Mouse (Mus musculus) midbrain, embryonic 15.5 days (tissue): ENCODE data around the gene Apaf1. TPM values are rescaled to one million over a fixed set of nuclear protein-coding genes. Genes with fewer than 3 reads are reported as not detected.

Experiments
- ATAC-seq: fragments of 200-750 bp; cut with Nextera tagmentation; replicated peaks from 2 replicates; pipeline ENCODE4 v1.8.0; 2017; ENCODE audit warnings: moderate TSS enrichment
- H3K27ac ChIP-seq: fragments of 300-500 bp; sonication (generic); 2 replicates; pipeline ENCODE4 v1.5.1; 2015; ENCODE audit warnings: mild to moderate bottlenecking, inconsistent platforms
- H3K27me3 ChIP-seq: fragments of 300-500 bp; sonication (generic); replicated peaks from 2 replicates; pipeline ENCODE4 v1.6.1; 2015; ENCODE audit warnings: inconsistent platforms
- H3K36me3 ChIP-seq: fragments of 300-500 bp; sonication (generic); replicated peaks from 2 replicates; pipeline ENCODE4 v1.6.1; 2015; ENCODE audit warnings: inconsistent platforms
- H3K4me1 ChIP-seq: fragments of 300-500 bp; sonication (generic); 2 replicates; pipeline ENCODE4 v1.6.1; 2015; ENCODE audit warnings: inconsistent platforms
- H3K4me2 ChIP-seq: fragments of 300-500 bp; sonication (generic); 2 replicates; pipeline ENCODE4 v1.6.1; 2015; ENCODE audit warnings: inconsistent platforms, mild to moderate bottlenecking, moderate library complexity
- H3K4me3 ChIP-seq: fragments of 300-500 bp; sonication (generic); 2 replicates; pipeline ENCODE4 v1.5.1; 2015; ENCODE audit warnings: mild to moderate bottlenecking, inconsistent platforms
- H3K9ac ChIP-seq: fragments of 300-500 bp; sonication (generic); 2 replicates; pipeline ENCODE4 v1.6.1; 2015; ENCODE audit warnings: mild to moderate bottlenecking, inconsistent platforms
- H3K9me3 ChIP-seq: fragments of 300-500 bp; sonication (generic); 2 replicates; pipeline ENCODE4 v1.6.1; 2016; ENCODE audit warnings: inconsistent platforms
- WGBS: fragments of 180-500 bp; shearing (Covaris S2); methylation state at CpG from one replicate; pipeline ENCODE4 v1.1.7; 2015; ENCODE audit warnings: mixed read lengths; 5-methylcytosine and 5-hydroxymethylcytosine counted together
- polyA plus RNA-seq: library from polyadenylated mRNA; unstranded; fragments of >200 nt; fragmentation: Nextera tagmentation; extraction: Ambion mirVana; gene quantifications from 2 replicates; pipeline ENCODE4 v1.2.1, GENCODE M21; 2015

The Apaf1 gene
- polyA plus RNA-seq, 1 experiment from 2014 or later = 24.7 TPM

DNA sequence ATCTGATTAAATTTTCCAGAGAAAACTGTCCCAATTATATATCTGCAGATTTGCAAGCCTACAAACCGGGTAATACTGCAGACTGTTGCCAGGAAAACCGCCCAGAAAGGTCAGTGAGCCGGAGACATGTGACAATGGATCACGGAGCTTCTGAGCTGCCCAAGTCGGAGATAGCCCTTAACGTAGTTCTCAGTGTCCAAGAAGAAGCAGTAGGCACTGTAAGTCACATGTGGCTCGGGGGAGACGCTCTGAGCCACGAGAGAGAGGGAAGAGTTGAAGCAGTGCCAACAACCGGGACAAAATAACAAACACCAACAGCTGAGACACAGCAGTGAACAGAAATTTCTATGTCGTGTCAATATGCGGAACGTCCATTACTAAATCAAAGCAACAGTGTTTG is 81.1 kb downstream of the Apaf1 start:
- WGBS = 75% methylated on average over 13 of the region's 13 CpGs
- Histone ChIP-seq H3K9me3 (no peaks in the 10 kb centered on the region), H3K9ac (no peak overlapping the region), H3K36me3 (0 out of 2 replicates have a peak, but pooled peaks cover 9% of the 10 kb centered on the region), H3K4me1 (no peaks in the 10 kb centered on the region), H3K4me3 (no peak overlapping the region), H3K4me2 (no peak overlapping the region), H3K27me3 (no peaks in the 10 kb centered on the region), H3K27ac (no peak overlapping the region)
- ATAC-seq = no peak

DNA sequence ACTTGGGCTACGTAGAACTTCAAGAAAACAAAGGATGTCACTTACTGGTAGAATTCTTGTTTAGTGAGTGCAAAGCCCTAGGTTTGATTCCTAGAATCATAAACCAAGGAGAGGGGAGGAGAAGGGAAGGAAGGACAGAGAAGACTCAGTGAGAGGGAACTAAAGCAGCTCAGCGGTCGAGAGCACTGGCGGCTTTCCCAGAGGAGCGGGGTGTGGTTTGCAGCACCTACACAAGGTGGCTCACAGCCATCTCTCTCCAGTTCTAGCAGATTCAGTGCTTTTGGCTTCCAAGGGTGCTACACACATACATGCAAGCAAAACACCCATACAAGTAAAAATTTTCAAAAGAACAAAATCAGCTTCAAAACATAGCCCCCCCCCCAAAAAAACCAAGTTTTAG is 82.7 kb downstream of the Apaf1 start:
- H3K36me3 ChIP-seq = peaks cover 9% of the 10 kb centered on the region; the same call in 1 of the 2 replicates
- no peak for ATAC-seq
- no peak overlapping the region for H3K27ac ChIP-seq
- no peak overlapping the region for H3K4me3 ChIP-seq
- WGBS = 85% methylated on average over 5 of the region's 5 CpGs
- no peaks in the 10 kb centered on the region for H3K9me3 ChIP-seq
- no peaks in the 10 kb centered on the region for H3K27me3 ChIP-seq
- H3K4me1 ChIP-seq = no peaks in the 10 kb centered on the region
- no peak overlapping the region for H3K4me2 ChIP-seq
- H3K9ac ChIP-seq = no peak overlapping the region

DNA sequence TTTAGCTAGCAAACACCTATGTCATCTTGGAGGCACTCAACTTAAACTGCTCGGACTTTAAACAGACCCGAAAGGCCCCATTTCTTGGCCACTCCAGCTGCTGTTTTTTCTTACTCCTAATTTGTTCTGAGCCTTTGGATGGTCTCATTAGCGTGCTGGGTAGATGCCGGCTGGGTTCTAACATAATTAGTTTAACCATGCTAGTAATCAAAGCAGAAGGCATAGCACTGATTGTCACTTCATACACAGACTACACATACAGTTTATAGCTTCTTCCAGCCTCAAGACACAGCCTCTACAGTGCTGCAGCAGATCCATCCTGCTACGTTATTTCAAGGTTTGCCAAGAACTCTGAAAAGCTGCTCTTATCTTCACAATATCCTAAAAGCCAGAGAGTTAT is 88.7 kb downstream of the Apaf1 start:
- Histone ChIP-seq H3K27me3 (no peaks in the 10 kb centered on the region), H3K4me2 (no peak overlapping the region), H3K4me3 (no peak overlapping the region), H3K27ac (no peak overlapping the region), H3K9me3 (no peaks in the 10 kb centered on the region), H3K4me1 (no peaks in the 10 kb centered on the region), H3K36me3 (peaks cover 12% of the 10 kb centered on the region; the same call in 1 of the 2 replicates), H3K9ac (no peak overlapping the region)
- no peak for ATAC-seq
- 75% methylated on average over 5 of the region's 5 CpGs for WGBS

DNA sequence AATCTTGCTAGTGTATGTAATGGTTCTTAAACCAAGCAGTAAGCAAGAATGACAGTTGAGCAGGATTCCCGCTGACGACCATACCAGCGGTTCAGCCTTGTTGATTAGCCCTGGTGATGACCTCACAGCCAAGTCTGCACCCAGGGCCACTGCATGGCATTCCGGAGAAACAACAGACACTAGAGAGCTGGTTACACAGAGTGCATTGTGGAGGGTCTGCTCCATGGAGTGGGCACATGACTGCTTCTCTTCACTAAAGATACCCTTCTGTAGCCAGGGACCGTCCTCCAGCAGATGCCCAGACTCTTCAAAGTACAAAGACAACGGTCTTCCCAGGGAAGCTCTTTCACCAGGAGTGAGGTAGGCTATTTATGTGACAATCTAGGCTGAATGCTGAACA is 90.3 kb downstream of the Apaf1 start:
- no peak overlapping the region for H3K27ac ChIP-seq
- no peak overlapping the region for H3K4me3 ChIP-seq
- no peak for ATAC-seq
- peaks cover 8% of the 10 kb centered on the region; the same call in 1 of the 2 replicates for H3K36me3 ChIP-seq
- WGBS = 80% methylated on average over 6 of the region's 6 CpGs
- H3K9ac ChIP-seq = no peak overlapping the region
- no peak overlapping the region for H3K4me2 ChIP-seq
- no peaks in the 10 kb centered on the region for H3K4me1 ChIP-seq
- no peaks in the 10 kb centered on the region for H3K9me3 ChIP-seq
- H3K27me3 ChIP-seq = no peaks in the 10 kb centered on the region

DNA sequence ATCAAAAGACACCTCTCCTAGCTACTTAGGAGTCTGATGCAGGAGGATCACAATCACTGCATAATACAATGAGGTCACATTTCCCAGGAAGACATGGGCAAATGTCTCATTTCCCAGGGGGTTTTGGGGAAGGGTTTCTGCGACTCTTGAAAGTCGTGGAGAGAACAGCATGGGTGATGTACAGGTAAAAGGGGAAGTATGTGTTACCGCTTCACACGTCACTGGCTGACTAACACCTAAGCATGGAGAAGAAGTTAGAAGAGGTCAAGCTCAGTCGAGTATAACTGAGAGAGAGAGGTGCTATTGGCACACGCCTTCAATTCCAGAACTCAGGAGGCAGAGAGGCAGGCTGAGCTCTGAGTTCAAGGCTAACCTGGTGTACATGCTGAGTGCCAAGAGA is 92.2 kb downstream of the Apaf1 start:
- 90% methylated on average over 6 of the region's 6 CpGs for WGBS

DNA sequence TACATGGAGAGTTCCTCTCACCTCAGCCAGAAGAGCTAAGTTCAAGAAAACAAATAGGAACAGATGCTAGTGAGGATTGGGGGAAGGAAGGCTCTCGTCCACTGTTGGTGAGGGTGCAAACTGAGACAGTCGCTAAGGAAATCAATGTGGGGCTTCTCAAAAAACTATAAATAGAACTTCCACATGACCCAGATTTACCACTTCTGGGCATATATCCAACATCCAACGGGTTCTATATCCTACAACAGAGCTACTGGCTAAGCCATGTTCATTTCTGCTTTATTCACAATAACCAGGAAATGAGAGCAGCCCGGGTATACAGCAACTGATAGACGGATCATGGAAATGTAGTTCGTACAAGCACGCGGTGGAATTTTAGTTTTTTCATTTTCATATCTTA is 99.5 kb downstream of the Apaf1 start:
- Histone ChIP-seq H3K4me1 (no peaks in the 10 kb centered on the region), H3K4me3 (no peak overlapping the region), H3K9ac (no peak overlapping the region), H3K27ac (no peak overlapping the region), H3K27me3 (no peaks in the 10 kb centered on the region), H3K4me2 (no peak overlapping the region), H3K9me3 (no peaks in the 10 kb centered on the region), H3K36me3 (no peaks in the 10 kb centered on the region)
- WGBS = 83% methylated on average over 8 of the region's 8 CpGs
- no peak for ATAC-seq

More for the DNA sequence above, 92.2 kb downstream of the Apaf1 start:
- Histone ChIP-seq H3K4me2 (no peak overlapping the region), H3K4me3 (no peak overlapping the region), H3K36me3 (peaks cover 3% of the 10 kb centered on the region; the same call in 1 of the 2 replicates), H3K27me3 (no peaks in the 10 kb centered on the region), H3K9ac (no peak overlapping the region), H3K9me3 (no peaks in the 10 kb centered on the region), H3K27ac (no peak overlapping the region), H3K4me1 (no peaks in the 10 kb centered on the region)
- no peak for ATAC-seq

DNA sequence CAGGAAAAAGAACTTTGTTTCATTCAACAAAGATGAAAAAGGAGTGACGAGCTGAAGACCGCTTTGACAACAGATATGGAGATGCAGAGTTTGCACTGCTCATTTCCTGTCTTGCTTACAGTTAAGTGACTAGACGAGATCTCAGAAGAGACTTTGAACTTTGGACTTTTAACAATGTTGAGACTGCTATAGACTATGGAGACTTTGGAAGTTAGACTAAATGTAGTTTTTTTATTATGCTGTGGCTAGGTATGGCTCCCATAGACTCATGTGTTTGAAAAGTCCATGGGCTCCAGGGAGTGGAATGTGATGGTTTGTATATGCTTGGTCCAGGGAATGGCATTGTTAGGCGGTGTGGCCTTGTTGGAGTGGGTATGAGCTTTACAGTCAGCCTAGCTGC is 100.8 kb downstream of the Apaf1 start:
- Histone ChIP-seq H3K27me3 (no peaks in the 10 kb centered on the region), H3K9me3 (no peaks in the 10 kb centered on the region), H3K36me3 (no peaks in the 10 kb centered on the region), H3K4me2 (no peak overlapping the region), H3K4me1 (no peaks in the 10 kb centered on the region), H3K27ac (no peak overlapping the region), H3K9ac (no peak overlapping the region), H3K4me3 (no peak overlapping the region)
- 95% methylated on average over 4 of the region's 4 CpGs for WGBS
- ATAC-seq = no peak

DNA sequence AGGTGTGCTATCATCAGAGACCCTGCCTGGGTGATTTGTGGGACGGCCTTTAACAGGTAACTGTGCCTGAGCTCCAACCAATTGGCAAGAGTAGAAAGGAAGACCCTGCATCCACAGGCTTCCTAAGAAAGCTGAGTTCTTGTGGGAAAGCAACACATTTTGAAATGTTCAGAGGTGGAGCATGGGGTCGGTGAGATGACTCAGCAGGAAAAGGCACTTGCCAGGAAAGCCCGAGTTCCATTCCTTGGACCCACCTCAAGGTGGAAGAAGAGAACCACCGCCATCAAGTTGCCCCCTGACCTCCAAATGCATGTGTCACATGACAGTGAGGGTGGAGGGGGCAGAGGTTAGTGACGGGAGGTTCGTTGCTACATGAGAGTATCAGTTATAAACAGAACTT is 108.1 kb downstream of the Apaf1 start:
- Histone ChIP-seq H3K9me3 (no peaks in the 10 kb centered on the region), H3K4me1 (peaks cover 7% of the 10 kb centered on the region), H3K27me3 (peaks cover 6% of the 10 kb centered on the region), H3K27ac (no peak overlapping the region), H3K4me3 (no peak overlapping the region), H3K36me3 (no peaks in the 10 kb centered on the region), H3K4me2 (no peak overlapping the region), H3K9ac (no peak overlapping the region)
- 89% methylated on average over 6 of the region's 6 CpGs for WGBS
- no peak for ATAC-seq

DNA sequence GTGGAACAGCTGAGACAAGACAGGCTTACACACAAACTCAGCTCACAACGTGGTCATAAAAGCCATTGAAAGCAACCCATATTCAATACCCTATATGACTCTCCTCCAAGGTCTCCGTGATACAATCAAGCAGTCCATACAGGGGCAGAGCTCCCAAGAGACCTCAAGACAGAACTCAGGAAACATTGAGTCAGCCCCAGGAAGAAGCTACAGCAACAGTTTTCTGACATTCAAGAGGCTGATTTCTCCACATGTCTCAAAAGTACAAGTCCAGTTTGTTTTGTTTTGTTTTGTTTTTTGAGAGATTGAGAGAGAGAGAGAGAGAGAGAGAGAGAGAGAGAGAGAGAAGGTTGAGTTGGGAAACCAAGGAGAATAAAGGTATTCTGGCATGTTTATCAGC is 108.5 kb downstream of the Apaf1 start:
- H3K27ac ChIP-seq = no peak overlapping the region

DNA sequence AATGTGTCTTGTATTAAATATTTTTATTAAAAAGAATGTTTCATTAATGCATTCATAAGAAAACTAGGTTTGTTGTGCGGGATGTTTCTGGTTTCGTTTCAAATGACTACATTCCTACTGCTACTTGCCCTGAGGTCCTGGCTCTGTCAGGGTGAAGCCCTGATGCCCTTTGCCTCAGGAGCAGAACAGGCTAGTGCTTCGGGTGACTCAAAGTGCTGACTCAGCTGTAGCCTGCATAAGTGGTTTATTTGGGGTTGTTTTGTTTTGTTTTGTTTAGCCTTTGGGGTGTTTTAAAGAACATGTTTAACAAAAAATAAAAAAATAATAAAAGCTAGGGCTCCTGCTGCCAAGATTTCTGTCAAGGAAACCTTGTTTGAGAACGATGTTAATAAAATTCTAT is 112.0 kb downstream of the Apaf1 start:
- H3K9me3 ChIP-seq = no peaks in the 10 kb centered on the region
- H3K27ac ChIP-seq = no peak overlapping the region
- peaks cover 12% of the 10 kb centered on the region for H3K4me1 ChIP-seq
- no peak overlapping the region for H3K4me2 ChIP-seq
- H3K9ac ChIP-seq = no peak overlapping the region
- no peak for ATAC-seq
- H3K4me3 ChIP-seq = no peak overlapping the region
- H3K36me3 ChIP-seq = no peaks in the 10 kb centered on the region
- peaks cover 18% of the 10 kb centered on the region for H3K27me3 ChIP-seq
- WGBS = 49% methylated on average over 4 of the region's 4 CpGs

More for the DNA sequence above, 108.5 kb downstream of the Apaf1 start:
- Histone ChIP-seq H3K4me1 (peaks cover 11% of the 10 kb centered on the region), H3K27me3 (peaks cover 10% of the 10 kb centered on the region), H3K4me3 (no peak overlapping the region), H3K9ac (no peak overlapping the region), H3K4me2 (no peak overlapping the region), H3K9me3 (no peaks in the 10 kb centered on the region), H3K36me3 (no peaks in the 10 kb centered on the region)
- WGBS = 80% methylated on average over 2 of the region's 2 CpGs
- ATAC-seq = no peak

DNA sequence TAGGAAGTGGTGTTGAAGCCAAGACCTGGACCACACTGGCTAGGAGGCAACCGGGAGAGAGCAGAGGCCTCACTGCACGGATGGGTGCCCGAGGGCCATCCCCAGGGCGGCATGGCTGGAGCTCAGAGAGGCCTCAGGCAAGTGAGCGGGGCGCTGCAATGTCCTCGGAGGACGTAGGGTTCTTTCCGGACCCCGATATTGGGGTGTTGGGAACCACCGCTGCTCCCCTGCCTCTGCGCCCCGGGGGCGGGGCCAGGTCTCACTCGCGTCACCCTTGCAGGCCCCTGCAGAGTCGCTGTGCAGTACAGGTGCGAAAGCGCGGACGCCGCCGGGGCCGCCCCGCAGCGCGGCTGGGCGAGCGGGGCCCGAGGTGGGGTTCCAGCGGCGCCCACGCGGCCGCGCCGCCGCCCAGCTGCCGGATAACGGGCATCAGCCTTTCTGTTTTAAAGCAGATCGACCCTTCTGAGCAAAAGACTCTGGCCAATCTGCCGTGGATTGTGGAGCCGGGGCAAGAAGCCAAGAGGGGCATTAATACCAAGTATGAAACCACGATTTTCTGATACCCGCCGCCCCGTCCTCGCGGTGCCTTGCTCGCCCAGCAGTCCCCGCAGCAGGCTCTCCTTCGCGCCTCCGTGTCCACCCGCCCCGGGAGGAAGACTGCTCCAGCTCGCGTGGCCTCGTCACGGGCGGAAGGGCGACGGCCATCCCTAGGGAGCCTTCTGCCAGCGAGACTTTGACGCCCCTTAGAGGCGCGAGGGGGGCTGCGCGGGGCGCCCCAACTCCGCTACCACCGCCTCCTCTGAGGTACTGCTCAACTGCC is 113.0 kb downstream of the Apaf1 start:
- Histone ChIP-seq H3K4me1 (peaks cover 12% of the 10 kb centered on the region), H3K4me2 (peak overlapping the region; percentile 74), H3K4me3 (peak overlapping the region; percentile 39), H3K27ac (no peak overlapping the region), H3K9ac (peak overlapping the region; percentile 25; the same call in 1 of the 2 replicates), H3K27me3 (peaks cover 18% of the 10 kb centered on the region), H3K9me3 (no peaks in the 10 kb centered on the region), H3K36me3 (no peaks in the 10 kb centered on the region)
- 3% methylated on average over 72 of the region's 72 CpGs for WGBS
- ATAC-seq = peak; percentile 56

DNA sequence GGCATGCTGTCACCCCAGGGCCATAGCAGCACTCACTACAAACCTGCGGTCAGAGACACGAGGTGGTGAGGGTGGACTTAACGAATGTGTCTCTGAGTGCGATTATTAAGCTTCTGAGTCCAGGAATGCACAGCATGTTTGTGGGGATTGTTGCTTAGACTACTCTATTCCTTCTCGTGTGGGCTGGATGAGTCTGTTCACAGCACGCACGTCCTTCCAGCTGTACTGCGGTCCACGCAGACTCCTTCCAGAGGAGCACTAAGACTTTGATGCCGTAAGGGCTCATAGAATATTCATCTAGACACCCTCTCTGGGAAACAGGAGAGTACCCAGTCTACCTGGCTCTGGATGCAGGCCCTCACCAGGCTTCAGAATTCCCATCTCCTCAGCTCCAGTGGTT is 114.3 kb downstream of the Apaf1 start:
- no peak overlapping the region for H3K4me3 ChIP-seq
- ATAC-seq = no peak
- no peaks in the 10 kb centered on the region for H3K9me3 ChIP-seq
- H3K9ac ChIP-seq = no peak overlapping the region
- peaks cover 18% of the 10 kb centered on the region for H3K27me3 ChIP-seq
- no peak overlapping the region for H3K4me2 ChIP-seq
- H3K4me1 ChIP-seq = peaks cover 12% of the 10 kb centered on the region
- no peaks in the 10 kb centered on the region for H3K36me3 ChIP-seq
- no peak overlapping the region for H3K27ac ChIP-seq
- WGBS = 83% methylated on average over 10 of the region's 10 CpGs

DNA sequence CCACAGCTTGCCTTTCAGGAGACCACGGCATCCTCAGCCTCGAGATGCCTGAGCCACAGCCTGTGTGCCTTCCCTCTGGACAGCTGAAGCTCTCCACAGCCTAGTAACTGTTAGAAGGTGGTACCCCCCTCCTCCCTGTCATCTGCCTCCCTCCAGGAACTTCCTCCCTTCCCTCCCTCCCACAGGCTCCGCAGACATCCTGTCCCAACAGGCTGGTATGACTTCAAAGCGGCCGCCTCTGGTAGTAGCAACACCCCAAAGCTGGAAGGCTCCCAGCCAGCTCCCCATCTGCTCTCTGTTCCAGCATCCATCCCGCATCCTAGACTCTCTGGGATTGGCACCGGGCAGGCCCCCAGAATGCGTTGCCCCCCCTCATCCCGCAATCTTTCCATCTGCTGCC is 115.7 kb downstream of the Apaf1 start:
- 0 out of 2 replicates have a peak, but pooled peaks have one; percentile 24 for ATAC-seq
- peaks cover 12% of the 10 kb centered on the region for H3K4me1 ChIP-seq
- H3K27me3 ChIP-seq = peaks cover 18% of the 10 kb centered on the region
- H3K4me2 ChIP-seq = no peak overlapping the region
- no peak overlapping the region for H3K9ac ChIP-seq
- no peak overlapping the region for H3K4me3 ChIP-seq
- H3K27ac ChIP-seq = no peak overlapping the region
- no peaks in the 10 kb centered on the region for H3K36me3 ChIP-seq
- H3K9me3 ChIP-seq = no peaks in the 10 kb centered on the region
- WGBS = 23% methylated on average over 9 of the region's 9 CpGs
